Mouse (Mus musculus) kidney, adult 9 months (tissue): ENCODE results near the gene Gm10358.
"Not testable (repeated sequence)": the region's sequence is repeated elsewhere in the genome, so short reads cannot be mapped to it uniquely, and the experiment has no call there.

Source experiments
- DNase-seq: peaks from one replicate; pipeline ENCODE4 v3.0.0; 2022

Gene Gm10358

GRCm38 (mm10) chr8:75406489-75406888, at the start of gene Gm10358:
Gene Gm10358, minus strand, starts transcription at chr8:75406589.
- DNase-seq: no peak

- DNase-seq: no peak
These were observed 42.0 kb upstream of the Gm10358 start, which contains the start of gene Iqcm for GRCm38 (mm10) chr8:75448394-75448793. Gene Iqcm, plus strand, starts transcription at chr8:75448694.

GRCm38 (mm10) chr8:75415696-75416095, 9.3 kb upstream of the Gm10358 start:
- DNase-seq: not testable (repeated sequence)

- no peak for DNase-seq
These were observed 21.6 kb downstream of the Gm10358 start for GRCm38 (mm10) chr8:75384770-75385290.

GRCm38 (mm10) chr8:75375530-75376123, 30.8 kb downstream of the Gm10358 start:
- DNase-seq: no peak

GRCm38 (mm10) chr8:75372006-75372405, 34.4 kb downstream of the Gm10358 start:
- DNase-seq: peak; percentile 71
